Mouse (Mus musculus): Measurements from ENCODE around the gene Sdccag8.

The Sdccag8 gene

DNA sequence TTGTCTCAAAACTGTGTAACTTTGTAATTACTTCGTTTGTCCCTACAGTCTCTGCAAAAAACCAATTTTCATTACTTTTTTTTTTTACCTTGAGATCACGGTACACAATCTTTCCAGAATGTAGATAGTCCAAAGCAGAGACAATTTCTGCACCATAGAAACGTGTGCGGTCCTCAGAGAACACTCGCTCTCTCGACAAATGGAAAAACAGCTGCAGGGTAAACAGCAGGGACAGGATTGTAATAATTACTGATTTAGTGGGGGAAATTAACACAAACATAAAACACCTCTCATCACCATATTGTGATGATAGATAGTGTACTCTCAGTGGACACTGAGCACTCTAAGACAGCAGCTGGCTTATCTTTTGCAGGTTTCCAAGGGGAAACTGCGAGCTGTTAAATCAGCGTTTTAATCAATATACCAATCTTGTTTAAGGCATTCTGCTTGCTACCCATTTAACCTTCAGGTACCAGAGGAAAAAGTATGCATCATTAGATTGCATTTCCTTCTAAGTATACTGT, 252.7 kb downstream of the Sdccag8 start:
- DNase-seq = no peak

- DNase-seq = no peak
Measured at GRCm38 (mm10) chr1:177069161-177069560, 254.7 kb downstream of the Sdccag8 start.
